Mouse (Mus musculus) cortical plate, adult 2 months (tissue): ENCODE data around the gene Rab11a.

Experiments used
- CTCF ChIP-seq: fragments of 200-500 bp; IDR thresholded peaks from 2 replicates; pipeline ENCODE4 v1.5.1; 2011; ENCODE audit warnings: mild to moderate bottlenecking, control low read depth, low read length; ENCODE audit not compliant: insufficient read depth; ENCODE audit errors: extremely low read depth
- POLR2A ChIP-seq: fragments of 200-500 bp; IDR thresholded peaks from 2 replicates; pipeline ENCODE4 v1.6.1; 2011; ENCODE audit warnings: mild to moderate bottlenecking, low read length, control low read depth; ENCODE audit not compliant: insufficient read depth; ENCODE audit errors: extremely low read depth

- TF ChIP-seq CTCF (no peak), POLR2A (no peak)
These were observed 42.3 kb downstream of the Rab11a start for GRCm38 (mm10) chr9:64695266-64695665.
